Mouse (Mus musculus) neural tube, embryonic 14.5 days (tissue): ENCODE data around the gene Rgs17. TPM values are rescaled to one million over a fixed set of nuclear protein-coding genes. Genes with fewer than 3 reads are reported as not detected.
"Not testable (repeated sequence)": the region's sequence is repeated elsewhere in the genome, so short reads cannot be mapped to it uniquely, and the experiment has no call there.

Experiments
- ATAC-seq: fragments of 200-750 bp; cut with Nextera tagmentation; 2 replicates; pipeline ENCODE4 v1.8.0; 2017; ENCODE audit warnings: low read depth, mild to moderate bottlenecking, moderate TSS enrichment, moderate library complexity
- H3K27ac ChIP-seq: fragments of 300-500 bp; sonication (generic); 2 replicates; pipeline ENCODE4 v1.5.1; 2014; ENCODE audit warnings: low read depth, mild to moderate bottlenecking, control low read depth, low read length, moderate library complexity, mixed read lengths
- H3K27me3 ChIP-seq: fragments of 300-500 bp; sonication (generic); 2 replicates; pipeline ENCODE4 v1.6.1; 2014; ENCODE audit warnings: low read length; ENCODE audit not compliant: control insufficient read depth, insufficient read depth
- H3K36me3 ChIP-seq: fragments of 300-500 bp; sonication (generic); 2 replicates; pipeline ENCODE4 v1.6.1; 2014; ENCODE audit warnings: low read length, mixed read lengths; ENCODE audit not compliant: control insufficient read depth, insufficient read depth
- H3K4me1 ChIP-seq: fragments of 300-500 bp; sonication (generic); 2 replicates; pipeline ENCODE4 v1.6.1; 2014; ENCODE audit warnings: low read length; ENCODE audit not compliant: control insufficient read depth, insufficient read depth
- H3K4me2 ChIP-seq: fragments of 300-500 bp; sonication (generic); 2 replicates; pipeline ENCODE4 v1.6.1; 2014; ENCODE audit warnings: mild to moderate bottlenecking, low read depth, low read length, control low read depth
- H3K4me3 ChIP-seq: fragments of 300-500 bp; sonication (generic); 2 replicates; pipeline ENCODE4 v1.5.1; 2014; ENCODE audit warnings: low read depth, low read length, control low read depth, mixed read lengths
- H3K9ac ChIP-seq: fragments of 300-500 bp; sonication (generic); replicated peaks from 2 replicates; pipeline ENCODE4 v1.6.1; 2014; ENCODE audit warnings: low read depth, mild to moderate bottlenecking, control low read depth, low read length, mixed read lengths
- H3K9me3 ChIP-seq: fragments of 300-500 bp; sonication (generic); 2 replicates; pipeline ENCODE4 v1.6.1; 2016; ENCODE audit warnings: low read length; ENCODE audit not compliant: control insufficient read depth
- WGBS: fragments of 180-500 bp; shearing (Covaris S2); extraction: QIAGEN DNeasy Blood & Tissue Kit; methylation state at CpG from one replicate; pipeline ENCODE4 v1.1.7; 2014; 5-methylcytosine and 5-hydroxymethylcytosine counted together
- polyA plus RNA-seq: library from polyadenylated mRNA; unstranded; fragments of >200 nt; fragmentation: Nextera tagmentation; extraction: Ambion mirVana; gene quantifications from 2 replicates; pipeline ENCODE4 v1.2.1, GENCODE M21; 2014

The Rgs17 gene
- polyA plus RNA-seq: 26.3 and 39.0 TPM in 2 replicates

DNA sequence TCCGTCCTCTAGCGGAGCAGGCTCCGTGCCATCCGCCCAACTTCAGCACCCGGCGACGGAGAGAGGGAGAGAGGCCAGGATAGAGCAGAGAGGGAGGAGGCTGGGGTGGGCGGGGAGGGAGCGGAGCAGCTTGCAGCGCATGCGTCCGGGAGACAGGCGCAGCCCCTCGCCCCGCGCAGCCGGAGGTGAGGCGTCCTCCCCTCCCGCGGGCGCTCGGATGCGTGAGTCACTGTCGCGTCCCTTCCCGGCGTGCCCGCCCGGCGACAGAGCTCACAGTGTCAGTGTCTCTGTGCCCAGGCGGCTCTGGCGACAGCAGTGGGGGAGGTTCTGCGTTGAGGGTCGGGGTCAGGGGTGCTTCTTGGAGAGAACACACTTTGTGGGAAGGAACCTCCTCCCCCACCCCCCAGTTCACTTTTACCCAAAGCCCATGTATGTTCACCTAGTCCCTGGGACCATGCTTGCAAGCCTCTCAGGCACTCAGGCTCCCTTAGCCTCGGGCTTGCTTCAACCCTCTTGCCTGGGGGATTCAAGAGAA is at the start of gene Rgs17:
TSS of gene Rgs17 (minus strand) at position 107 of the 535 bp plus-strand sequence.
- peak; percentile 95 for ATAC-seq
- H3K9ac ChIP-seq: peak within 1 kb of the TSS; percentile 95

GRCm38 (mm10) chr10:5967655-5968054 is 45.5 kb upstream of the Rgs17 start:
- H3K4me2 ChIP-seq: no peak overlapping the region
- no peaks in the 10 kb centered on the region for H3K4me1 ChIP-seq
- WGBS: 80% methylated on average over 2 of the region's 2 CpGs
- no peaks in the 10 kb centered on the region for H3K27me3 ChIP-seq
- no peak overlapping the region for H3K4me3 ChIP-seq
- no peaks in the 10 kb centered on the region for H3K36me3 ChIP-seq
- ATAC-seq: no peak
- H3K9me3 ChIP-seq: no peaks in the 10 kb centered on the region
- no peak overlapping the region for H3K9ac ChIP-seq
- H3K27ac ChIP-seq: no peak overlapping the region

More for the DNA sequence above, at the start of gene Rgs17:
- H3K9me3 ChIP-seq: no peaks in the 10 kb centered on the region
- peak within 1 kb of the TSS; percentile 71 for H3K4me2 ChIP-seq
- H3K36me3 ChIP-seq: no peaks in the 10 kb centered on the region; the same call in 1 of the 2 replicates
- no peaks in the 10 kb centered on the region for H3K4me1 ChIP-seq
- peak within 1 kb of the TSS; percentile 91 for H3K4me3 ChIP-seq
- H3K27ac ChIP-seq: peak within 1 kb of the TSS; percentile 55
- no peaks in the 10 kb centered on the region for H3K27me3 ChIP-seq
- WGBS: under 1% methylated on average over 19 of the region's 35 CpGs

DNA sequence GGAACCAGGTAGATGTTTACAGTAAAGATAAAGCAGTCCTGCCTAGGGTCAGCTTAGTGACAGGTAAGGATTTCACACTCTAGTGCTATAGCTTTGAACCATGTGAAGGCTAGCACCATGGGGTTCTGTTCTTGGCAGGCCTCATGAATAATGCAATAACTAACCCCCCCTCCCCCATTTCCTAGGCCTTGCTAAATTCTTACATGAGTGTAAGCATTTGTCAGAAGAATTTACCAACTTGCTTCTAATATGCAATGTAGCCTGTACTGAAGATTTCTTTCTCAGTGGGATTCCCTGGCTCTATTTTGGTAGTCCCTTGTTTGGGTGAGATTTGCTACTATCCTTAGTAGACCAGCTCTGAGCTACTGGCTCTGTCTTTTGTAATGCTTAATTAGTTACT is 31.6 kb upstream of the Rgs17 start:
- H3K27me3 ChIP-seq, H3K4me2 ChIP-seq, H3K4me1 ChIP-seq, H3K36me3 ChIP-seq, H3K9me3 ChIP-seq, H3K27ac ChIP-seq, H3K4me3 ChIP-seq, H3K9ac ChIP-seq, ATAC-seq: not testable (repeated sequence)

- 86% methylated on average over 5 of the region's 5 CpGs for WGBS
- Histone ChIP-seq H3K4me2 (no peak overlapping the region), H3K27me3 (no peaks in the 10 kb centered on the region), H3K36me3 (no peaks in the 10 kb centered on the region), H3K4me1 (no peaks in the 10 kb centered on the region), H3K4me3 (no peak overlapping the region), H3K9me3 (no peaks in the 10 kb centered on the region), H3K9ac (no peak overlapping the region), H3K27ac (no peak overlapping the region)
- no peak for ATAC-seq
Observed at GRCm38 (mm10) chr10:5924261-5924660, 2.1 kb upstream of the Rgs17 start.

GRCm38 (mm10) chr10:5923096-5923495 is 896 bp upstream of the Rgs17 start:
- H3K4me3 ChIP-seq: no peak overlapping the region
- WGBS: 6% methylated on average over 9 of the region's 9 CpGs
- peak; percentile 23; the same call in 1 of the 2 replicates for ATAC-seq

DNA sequence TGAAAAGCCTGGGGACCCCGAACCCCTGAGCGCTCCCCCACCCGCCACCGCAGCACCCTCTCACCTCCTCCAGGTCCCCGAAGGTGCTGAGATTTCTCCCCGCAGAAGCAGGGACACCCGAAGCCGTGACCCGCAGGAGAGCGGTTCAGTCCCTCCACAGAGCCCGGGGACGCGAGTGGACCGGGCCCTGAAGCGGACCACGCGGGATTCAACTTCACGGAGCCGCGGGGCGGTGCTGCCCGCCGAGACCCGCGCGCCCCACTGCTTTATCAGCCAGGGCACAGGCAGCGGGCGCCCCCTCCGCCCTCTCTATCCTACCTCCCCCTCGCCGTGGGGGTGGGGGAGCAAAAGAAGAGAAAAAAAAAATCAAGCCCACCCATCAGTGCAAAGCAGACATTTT is 429 bp downstream of the Rgs17 start:
- WGBS: under 1% methylated on average over 31 of the region's 31 CpGs
- H3K9me3 ChIP-seq: no peaks in the 10 kb centered on the region
- ATAC-seq: peak; percentile 59
- no peaks in the 10 kb centered on the region for H3K27me3 ChIP-seq
- H3K9ac ChIP-seq: peak overlapping the region; percentile 95
- H3K4me1 ChIP-seq: no peaks in the 10 kb centered on the region
- H3K36me3 ChIP-seq: no peaks in the 10 kb centered on the region; the same call in 1 of the 2 replicates
- peak overlapping the region; percentile 55 for H3K27ac ChIP-seq
- H3K4me2 ChIP-seq: peak overlapping the region; percentile 71
- H3K4me3 ChIP-seq: peak overlapping the region; percentile 91

More at GRCm38 (mm10) chr10:5923096-5923495, 896 bp upstream of the Rgs17 start:
- Histone ChIP-seq H3K9me3 (no peaks in the 10 kb centered on the region), H3K27me3 (no peaks in the 10 kb centered on the region), H3K27ac (no peak overlapping the region), H3K4me2 (no peak overlapping the region), H3K9ac (no peak overlapping the region), H3K36me3 (no peaks in the 10 kb centered on the region; the same call in 1 of the 2 replicates), H3K4me1 (no peaks in the 10 kb centered on the region)

- peak; percentile 49 for ATAC-seq
- H3K27me3 ChIP-seq: no peaks in the 10 kb centered on the region
- no peaks in the 10 kb centered on the region for H3K4me1 ChIP-seq
- no peaks in the 10 kb centered on the region; the same call in 1 of the 2 replicates for H3K36me3 ChIP-seq
- peak overlapping the region; percentile 55 for H3K27ac ChIP-seq
- peak overlapping the region; percentile 91 for H3K4me3 ChIP-seq
- no peaks in the 10 kb centered on the region for H3K9me3 ChIP-seq
- under 1% methylated on average over 12 of the region's 12 CpGs for WGBS
- H3K9ac ChIP-seq: peak overlapping the region; percentile 95
- H3K4me2 ChIP-seq: peak overlapping the region; percentile 71
Observed at GRCm38 (mm10) chr10:5921031-5921551, 1.1 kb downstream of the Rgs17 start.

- H3K4me1 ChIP-seq: no peaks in the 10 kb centered on the region
- no peak overlapping the region for H3K4me2 ChIP-seq
- no peaks in the 10 kb centered on the region for H3K9me3 ChIP-seq
- H3K27ac ChIP-seq: no peak overlapping the region
- 91% methylated on average over 2 of the region's 2 CpGs for WGBS
- H3K4me3 ChIP-seq: no peak overlapping the region
- no peaks in the 10 kb centered on the region for H3K36me3 ChIP-seq
- H3K9ac ChIP-seq: no peak overlapping the region
- ATAC-seq: no peak
- no peaks in the 10 kb centered on the region for H3K27me3 ChIP-seq
Observed at GRCm38 (mm10) chr10:5904399-5904798, 17.8 kb downstream of the Rgs17 start.

- Histone ChIP-seq H3K36me3 (no peaks in the 10 kb centered on the region), H3K4me1 (no peaks in the 10 kb centered on the region), H3K27me3 (no peaks in the 10 kb centered on the region), H3K9ac (no peak overlapping the region), H3K9me3 (no peaks in the 10 kb centered on the region), H3K27ac (no peak overlapping the region), H3K4me3 (no peak overlapping the region), H3K4me2 (no peak overlapping the region)
- no peak for ATAC-seq
- WGBS: 89% methylated on average over 4 of the region's 4 CpGs
Observed at GRCm38 (mm10) chr10:5901777-5902176, 20.4 kb downstream of the Rgs17 start.
